Mouse (Mus musculus): ENCODE results near the gene Sco1.
"Not testable (repeated sequence)": the region's sequence is repeated elsewhere in the genome, so short reads cannot be mapped to it uniquely, and the experiment has no call there.

Sco1 gene

GRCm38 (mm10) chr11:67085489-67085888 lies 33.0 kb downstream of the Sco1 start:
- DNase-seq (ENCODE audit: low spot score in 2 of 2) = peak; percentile 31 to 74

- no peak for DNase-seq (ENCODE audit: low spot score in 2 of 2)
These were observed 34.1 kb downstream of the Sco1 start for GRCm38 (mm10) chr11:67086467-67087164.

GRCm38 (mm10) chr11:67087225-67087624 lies 34.8 kb downstream of the Sco1 start:
- DNase-seq (ENCODE audit: low spot score in 2 of 2) = no peak

- DNase-seq (ENCODE audit: low spot score in 2 of 2) = not testable (repeated sequence)
These were observed 39.9 kb downstream of the Sco1 start for GRCm38 (mm10) chr11:67092354-67092753.

GRCm38 (mm10) chr11:67093201-67093600 lies 40.7 kb downstream of the Sco1 start:
- no peak for DNase-seq (ENCODE audit: low spot score in 2 of 2)

- no peak for DNase-seq (ENCODE audit: low spot score in 2 of 2)
These were observed 41.2 kb downstream of the Sco1 start for GRCm38 (mm10) chr11:67093652-67094051.

GRCm38 (mm10) chr11:67094470-67094869 lies 42.0 kb downstream of the Sco1 start:
- no peak for DNase-seq (ENCODE audit: low spot score in 2 of 2)

- DNase-seq (ENCODE audit: low spot score in 2 of 2) = no peak
These were observed 45.2 kb downstream of the Sco1 start for GRCm38 (mm10) chr11:67097709-67098108.

- no peak for DNase-seq (ENCODE audit: low spot score in 2 of 2)
These were observed 46.0 kb downstream of the Sco1 start for GRCm38 (mm10) chr11:67098427-67098826.

- DNase-seq (ENCODE audit: low spot score in 2 of 2) = no peak
These were observed 46.8 kb downstream of the Sco1 start for GRCm38 (mm10) chr11:67099241-67099640.

GRCm38 (mm10) chr11:67100169-67100568 lies 47.7 kb downstream of the Sco1 start:
- peak in 1 of 2 experiments; percentile 17 for DNase-seq (ENCODE audit: low spot score in 2 of 2)

GRCm38 (mm10) chr11:67101713-67102112 lies 49.2 kb downstream of the Sco1 start:
- DNase-seq (ENCODE audit: low spot score in 2 of 2) = peak in 1 of 2 experiments; percentile 38

GRCm38 (mm10) chr11:67103256-67103655 lies 50.8 kb downstream of the Sco1 start:
- no peak for DNase-seq (ENCODE audit: low spot score in 2 of 2)

GRCm38 (mm10) chr11:67104242-67104641 lies 51.8 kb downstream of the Sco1 start:
- no peak for DNase-seq (ENCODE audit: low spot score in 2 of 2)

GRCm38 (mm10) chr11:67104714-67105113 lies 52.2 kb downstream of the Sco1 start:
- DNase-seq (ENCODE audit: low spot score in 2 of 2) = no peak

GRCm38 (mm10) chr11:67105689-67106088 lies 53.2 kb downstream of the Sco1 start:
- no peak for DNase-seq (ENCODE audit: low spot score in 2 of 2)

GRCm38 (mm10) chr11:67106973-67107372 lies 54.5 kb downstream of the Sco1 start:
- DNase-seq (ENCODE audit: low spot score in 2 of 2) = no peak

GRCm38 (mm10) chr11:67110168-67110948 lies 57.9 kb downstream of the Sco1 start:
- peak in 1 of 2 experiments; percentile 37 for DNase-seq (ENCODE audit: low spot score in 2 of 2)

- DNase-seq (ENCODE audit: low spot score in 2 of 2) = peak; percentile 14 to 61
These were observed 59.8 kb downstream of the Sco1 start for GRCm38 (mm10) chr11:67112019-67112850.

GRCm38 (mm10) chr11:67112851-67113202 lies 60.4 kb downstream of the Sco1 start:
- peak in 1 of 2 experiments; percentile 39 for DNase-seq (ENCODE audit: low spot score in 2 of 2)

GRCm38 (mm10) chr11:67113381-67113780 lies 60.9 kb downstream of the Sco1 start:
- DNase-seq (ENCODE audit: low spot score in 2 of 2) = no peak

- DNase-seq (ENCODE audit: low spot score in 2 of 2) = no peak
These were observed 61.8 kb downstream of the Sco1 start for GRCm38 (mm10) chr11:67114261-67114660.

All from thymus, postnatal 10 days (tissue).